Mouse (Mus musculus): Measurements from ENCODE around the gene Hinfp. TPM values are rescaled to one million over a fixed set of nuclear protein-coding genes. Genes with fewer than 3 reads are reported as not detected.
"Not testable (repeated sequence)": the region's sequence is repeated elsewhere in the genome, so short reads cannot be mapped to it uniquely, and the experiment has no call there.

The Hinfp gene
- total and polyA plus RNA-seq, 3 experiments, result 6.9 to 12.6 (median 10.2) TPM

- intact Hi-C loops (cut with DNase I), result loop anchor here (5.0 kb wide), 2 partner anchors 35 to 95 kb away; partner anchors contain the start of gene Hinfp
- Histone ChIP-seq H3K9ac (ENCODE audit: low read depth, low read length) (no peak overlapping the region), H3K27ac (0 out of 2 replicates have a peak overlapping the region, but pooled peaks have one; percentile 100), H3K27me3 (ENCODE audit: control insufficient read depth, insufficient read depth, low read length) (no peaks in the 10 kb centered on the region), H3K4me3 (no peak overlapping the region), H3K79me2 (replicated peaks; ENCODE audit: control insufficient read depth, insufficient read depth, low read length) (peaks cover 2% of the 10 kb centered on the region; the same call in 1 of the 2 replicates), H3K4me1 (ENCODE audit: control insufficient read depth, insufficient read depth, low read length) (peaks cover 3% of the 10 kb centered on the region), H3K36me3 (ENCODE audit: control insufficient read depth, insufficient read depth, low read length) (no peaks in the 10 kb centered on the region)
- no peak for DNase-seq
- WGBS, result 45% methylated on average over 3 of the region's 3 CpGs
- TF ChIP-seq EP300 (IDR thresholded peaks at IDR 0.05; ENCODE audit: insufficient read depth, low read depth, low read length), result no peak
- no peak for TF ChIP-seq POLR2A (IDR thresholded peaks at IDR 0.05; ENCODE audit: insufficient read depth, low read depth, low read length)
- TF ChIP-seq CTCF (IDR thresholded peaks at IDR 0.05), result no peak
Observed at GRCm38 (mm10) chr9:44342173-44342572, 36.7 kb upstream of the Hinfp start.

- no peak for TF ChIP-seq POLR2A (IDR thresholded peaks at IDR 0.05; ENCODE audit: insufficient read depth, low read depth, low read length)
- no peak for TF ChIP-seq EP300 (IDR thresholded peaks at IDR 0.05; ENCODE audit: insufficient read depth, low read depth, low read length)
- no peak for TF ChIP-seq CTCF (IDR thresholded peaks at IDR 0.05)
- Histone ChIP-seq H3K9ac (ENCODE audit: low read depth, low read length) (no peak overlapping the region), H3K36me3 (ENCODE audit: control insufficient read depth, insufficient read depth, low read length) (no peaks in the 10 kb centered on the region), H3K4me3 (no peak overlapping the region), H3K27ac (no peak overlapping the region), H3K4me1 (ENCODE audit: control insufficient read depth, insufficient read depth, low read length) (peaks cover 3% of the 10 kb centered on the region), H3K79me2 (replicated peaks; ENCODE audit: control insufficient read depth, insufficient read depth, low read length) (peaks cover 2% of the 10 kb centered on the region; the same call in 1 of the 2 replicates), H3K27me3 (ENCODE audit: control insufficient read depth, insufficient read depth, low read length) (no peaks in the 10 kb centered on the region)
- 90% methylated on average over 5 of the region's 5 CpGs for WGBS
- DNase-seq, result no peak
- intact Hi-C loops (cut with DNase I), result loop anchor here (5.0 kb wide), 2 partner anchors 34 to 94 kb away; partner anchors contain the start of gene Hinfp
Observed at GRCm38 (mm10) chr9:44341487-44341886, 36.0 kb upstream of the Hinfp start.

GRCm38 (mm10) chr9:44338574-44338973, 33.1 kb upstream of the Hinfp start:
- TF ChIP-seq CTCF (IDR thresholded peaks at IDR 0.05), result peak; percentile 25; the same call in 1 of the 2 replicates
- TF ChIP-seq EP300 (IDR thresholded peaks at IDR 0.05; ENCODE audit: insufficient read depth, low read depth, low read length), result no peak
- TF ChIP-seq POLR2A (IDR thresholded peaks at IDR 0.05; ENCODE audit: insufficient read depth, low read depth, low read length), result no peak
- WGBS, result 85% methylated on average over 5 of the region's 5 CpGs

GRCm38 (mm10) chr9:44337436-44338169, 32.1 kb upstream of the Hinfp start:
- peaks cover 1% of the 10 kb centered on the region for H3K4me1 ChIP-seq (ENCODE audit: control insufficient read depth, insufficient read depth, low read length)
- no peak for DNase-seq
- no peak overlapping the region for H3K4me3 ChIP-seq
- H3K79me2 ChIP-seq (replicated peaks; ENCODE audit: control insufficient read depth, insufficient read depth, low read length), result peaks cover 2% of the 10 kb centered on the region; the same call in 1 of the 2 replicates
- whole genome bisulfite sequencing, result 61% methylated on average over 9 of the region's 9 CpGs
- no peak overlapping the region for H3K27ac ChIP-seq
- intact Hi-C loops (cut with DNase I), result no loop called here
- TF ChIP-seq POLR2A (IDR thresholded peaks at IDR 0.05; ENCODE audit: insufficient read depth, low read depth, low read length), result no peak
- no peak for TF ChIP-seq CTCF (IDR thresholded peaks at IDR 0.05)
- TF ChIP-seq EP300 (IDR thresholded peaks at IDR 0.05; ENCODE audit: insufficient read depth, low read depth, low read length), result no peak
- no peaks in the 10 kb centered on the region for H3K27me3 ChIP-seq (ENCODE audit: control insufficient read depth, insufficient read depth, low read length)
- H3K36me3 ChIP-seq (ENCODE audit: control insufficient read depth, insufficient read depth, low read length), result no peaks in the 10 kb centered on the region; the same call in 1 of the 2 replicates
- no peak overlapping the region for H3K9ac ChIP-seq (ENCODE audit: low read depth, low read length)

More at GRCm38 (mm10) chr9:44338574-44338973, 33.1 kb upstream of the Hinfp start:
- H3K9ac ChIP-seq (ENCODE audit: low read depth, low read length), result no peak overlapping the region
- no peak overlapping the region for H3K4me3 ChIP-seq
- no peaks in the 10 kb centered on the region; the same call in 1 of the 2 replicates for H3K36me3 ChIP-seq (ENCODE audit: control insufficient read depth, insufficient read depth, low read length)
- H3K4me1 ChIP-seq (ENCODE audit: control insufficient read depth, insufficient read depth, low read length), result peaks cover 4% of the 10 kb centered on the region
- H3K79me2 ChIP-seq (replicated peaks; ENCODE audit: control insufficient read depth, insufficient read depth, low read length), result peaks cover 2% of the 10 kb centered on the region; the same call in 1 of the 2 replicates
- no peak overlapping the region for H3K27ac ChIP-seq
- H3K27me3 ChIP-seq (ENCODE audit: control insufficient read depth, insufficient read depth, low read length), result no peaks in the 10 kb centered on the region
- intact Hi-C loops (cut with DNase I), result no loop called here
- no peak for DNase-seq

GRCm38 (mm10) chr9:44336964-44337363, 31.5 kb upstream of the Hinfp start:
- Histone ChIP-seq H3K4me1 (ENCODE audit: control insufficient read depth, insufficient read depth, low read length) (peaks cover 1% of the 10 kb centered on the region), H3K79me2 (replicated peaks; ENCODE audit: control insufficient read depth, insufficient read depth, low read length) (peaks cover 2% of the 10 kb centered on the region; the same call in 1 of the 2 replicates), H3K27ac (no peak overlapping the region), H3K36me3 (ENCODE audit: control insufficient read depth, insufficient read depth, low read length) (no peaks in the 10 kb centered on the region; the same call in 1 of the 2 replicates), H3K27me3 (ENCODE audit: control insufficient read depth, insufficient read depth, low read length) (no peaks in the 10 kb centered on the region), H3K9ac (ENCODE audit: low read depth, low read length) (no peak overlapping the region), H3K4me3 (no peak overlapping the region)
- WGBS, result 75% methylated on average over 3 of the region's 3 CpGs
- no peak for DNase-seq
- intact Hi-C loops (cut with DNase I), result no loop called here
- TF ChIP-seq CTCF (IDR thresholded peaks at IDR 0.05) (no peak), EP300 (IDR thresholded peaks at IDR 0.05; ENCODE audit: insufficient read depth, low read depth, low read length) (no peak)

- DNase-seq; H3K27me3 ChIP-seq (ENCODE audit: control insufficient read depth, insufficient read depth, low read length); intact Hi-C loops (cut with DNase I); H3K9ac ChIP-seq (ENCODE audit: low read depth, low read length); H3K36me3 ChIP-seq (ENCODE audit: control insufficient read depth, insufficient read depth, low read length); H3K4me1 ChIP-seq (ENCODE audit: control insufficient read depth, insufficient read depth, low read length); H3K27ac ChIP-seq; H3K79me2 ChIP-seq (replicated peaks; ENCODE audit: control insufficient read depth, insufficient read depth, low read length); H3K4me3 ChIP-seq: not testable (repeated sequence)
- WGBS, result 43% methylated on average over 4 of the region's 4 CpGs
Observed at GRCm38 (mm10) chr9:44336513-44336912, 31.0 kb upstream of the Hinfp start.
